Mouse (Mus musculus) splenic B cell, adult 2 months (primary cell): ENCODE results near the gene Cdk19.
"Not testable (repeated sequence)": the region's sequence is repeated elsewhere in the genome, so short reads cannot be mapped to it uniquely, and the experiment has no call there.

ENCODE experiments used
- DNase-seq: peaks from one replicate; pipeline ENCODE4 v3.0.0-alpha.2; 2011; ENCODE audit warnings: low read depth, low spot score
- H3K27me3 ChIP-seq: 2 replicates; pipeline ENCODE4 v1.6.1; 2012; ENCODE audit warnings: mild to moderate bottlenecking, low read length, moderate library complexity, mixed read lengths; ENCODE audit not compliant: control insufficient read depth, poor library complexity, insufficient read depth, severe bottlenecking
- H3K36me3 ChIP-seq: 2 replicates; pipeline ENCODE4 v1.6.1; 2012; ENCODE audit warnings: mild to moderate bottlenecking, low read length, moderate library complexity, mixed read lengths; ENCODE audit not compliant: control insufficient read depth, poor library complexity, insufficient read depth, severe bottlenecking

Cdk19 gene

GRCm38 (mm10) chr10:40491131-40491530 lies 151.8 kb downstream of the Cdk19 start:
- Histone ChIP-seq H3K27me3 (no peaks in the 10 kb centered on the region), H3K36me3 (no peaks in the 10 kb centered on the region)
- DNase-seq: no peak

- Histone ChIP-seq H3K27me3 (no peaks in the 10 kb centered on the region), H3K36me3 (no peaks in the 10 kb centered on the region)
- DNase-seq: no peak
Observed at GRCm38 (mm10) chr10:40491748-40492147, 152.4 kb downstream of the Cdk19 start.

- H3K27me3 ChIP-seq: no peaks in the 10 kb centered on the region
- H3K36me3 ChIP-seq: no peaks in the 10 kb centered on the region
- DNase-seq: no peak
Observed at GRCm38 (mm10) chr10:40494181-40495162, 155.1 kb downstream of the Cdk19 start.

DNA sequence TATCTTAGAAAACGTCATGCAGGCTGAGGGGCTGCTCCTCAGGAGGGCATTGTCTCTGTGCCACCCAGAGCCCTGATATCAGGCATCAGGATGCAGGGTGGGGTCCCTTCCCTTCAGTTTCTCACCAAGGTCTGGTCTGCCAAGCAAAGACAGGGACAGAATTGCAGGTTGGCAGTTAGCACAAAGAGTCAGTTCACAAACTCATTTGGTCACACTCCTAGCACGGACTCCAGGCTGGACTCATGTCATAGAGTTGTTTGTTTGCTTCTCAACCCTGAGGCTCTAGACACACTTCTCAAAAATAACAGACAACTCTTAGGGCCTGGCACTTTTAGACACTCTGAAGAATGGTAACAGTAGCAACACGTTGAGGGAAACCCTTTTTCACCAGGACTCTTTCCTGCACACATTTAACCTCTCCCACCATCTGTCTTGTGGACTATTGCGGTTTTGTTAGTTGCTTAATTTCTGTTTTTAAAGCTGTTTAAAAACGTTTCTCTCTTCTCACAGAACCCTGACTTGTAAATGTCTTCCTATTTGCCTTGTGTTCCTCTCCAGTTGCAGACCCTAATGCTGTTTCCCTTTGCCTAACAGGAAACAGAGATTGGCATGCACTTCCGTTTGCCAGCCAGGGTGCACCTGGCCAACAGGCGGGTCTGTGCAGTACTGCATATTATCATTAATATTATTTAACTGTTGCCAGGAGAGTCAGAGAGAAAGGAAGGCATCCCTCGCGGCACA lies 158.1 kb downstream of the Cdk19 start:
- no peak for DNase-seq
- no peaks in the 10 kb centered on the region for H3K36me3 ChIP-seq
- H3K27me3 ChIP-seq: no peaks in the 10 kb centered on the region

DNA sequence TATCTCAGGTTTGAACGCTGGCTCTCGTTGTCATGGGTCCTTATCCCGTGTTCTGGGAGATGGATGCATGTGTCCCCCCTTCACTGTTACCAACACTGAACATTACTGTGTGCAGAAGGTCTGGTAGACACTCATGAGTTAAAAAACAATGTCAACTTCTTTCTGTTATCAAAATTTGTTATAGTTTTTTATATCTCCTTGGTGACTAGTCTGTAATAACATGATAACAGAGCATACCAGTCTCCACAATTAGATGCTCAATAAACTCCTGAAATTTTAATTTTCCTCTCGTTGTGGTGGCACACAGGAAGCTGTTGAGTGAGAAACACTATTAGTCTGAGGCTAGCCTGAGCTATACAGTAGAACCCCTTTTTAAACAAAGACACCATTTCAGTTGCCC lies 159.1 kb downstream of the Cdk19 start:
- H3K36me3 ChIP-seq: no peaks in the 10 kb centered on the region

GRCm38 (mm10) chr10:40499314-40500252 lies 160.2 kb downstream of the Cdk19 start:
- peak; percentile 18 for DNase-seq
- no peaks in the 10 kb centered on the region for H3K27me3 ChIP-seq
- H3K36me3 ChIP-seq: no peaks in the 10 kb centered on the region

More for the DNA sequence above, 159.1 kb downstream of the Cdk19 start:
- DNase-seq: no peak
- H3K27me3 ChIP-seq: no peaks in the 10 kb centered on the region

DNA sequence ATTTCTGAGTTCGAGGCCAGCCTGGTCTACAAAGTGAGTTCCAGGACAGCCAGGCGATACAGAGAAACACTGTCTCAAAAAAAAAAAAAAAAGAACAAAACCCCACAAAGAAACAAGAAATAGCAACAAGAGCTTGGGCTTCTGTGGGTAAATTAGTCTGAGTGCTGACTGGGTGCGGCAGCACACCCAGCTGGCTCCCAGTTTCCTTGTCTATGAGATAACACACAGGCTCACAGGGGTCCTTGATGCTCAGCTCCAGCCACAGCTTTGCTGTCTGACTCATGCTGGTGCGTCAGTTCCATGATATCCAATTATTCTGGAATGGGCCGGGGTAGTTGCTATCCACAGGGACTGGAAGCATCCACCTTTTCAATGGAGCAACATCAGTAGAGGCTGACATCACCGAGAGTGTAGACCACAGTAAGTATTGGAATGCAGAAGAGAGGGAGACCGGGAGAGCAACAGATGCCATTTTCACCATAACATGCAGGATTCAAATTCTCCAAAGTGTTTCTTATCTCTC lies 161.4 kb downstream of the Cdk19 start:
- Histone ChIP-seq H3K27me3 (no peaks in the 10 kb centered on the region), H3K36me3 (no peaks in the 10 kb centered on the region)
- DNase-seq: no peak

DNA sequence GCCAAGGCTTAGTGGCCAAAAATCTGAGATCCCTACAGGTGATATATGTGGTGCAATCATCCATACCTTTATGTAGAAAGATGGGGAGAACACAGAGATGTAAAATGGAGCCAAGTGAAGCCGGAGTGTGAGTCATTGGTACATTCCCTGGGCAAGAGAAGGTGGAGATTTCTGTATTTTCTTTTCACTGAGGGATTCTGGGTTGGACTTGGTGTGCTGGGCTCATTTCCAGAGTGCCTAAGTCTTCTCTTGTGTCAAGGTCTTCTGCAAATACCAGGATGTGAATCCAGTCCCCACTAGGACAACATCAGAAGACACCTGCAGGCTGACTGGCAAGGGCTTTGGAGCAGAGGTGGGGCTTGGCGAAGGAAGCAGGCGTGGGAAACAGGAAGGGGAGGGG lies 163.4 kb downstream of the Cdk19 start:
- no peaks in the 10 kb centered on the region for H3K36me3 ChIP-seq
- DNase-seq: no peak
- H3K27me3 ChIP-seq: no peaks in the 10 kb centered on the region

DNA sequence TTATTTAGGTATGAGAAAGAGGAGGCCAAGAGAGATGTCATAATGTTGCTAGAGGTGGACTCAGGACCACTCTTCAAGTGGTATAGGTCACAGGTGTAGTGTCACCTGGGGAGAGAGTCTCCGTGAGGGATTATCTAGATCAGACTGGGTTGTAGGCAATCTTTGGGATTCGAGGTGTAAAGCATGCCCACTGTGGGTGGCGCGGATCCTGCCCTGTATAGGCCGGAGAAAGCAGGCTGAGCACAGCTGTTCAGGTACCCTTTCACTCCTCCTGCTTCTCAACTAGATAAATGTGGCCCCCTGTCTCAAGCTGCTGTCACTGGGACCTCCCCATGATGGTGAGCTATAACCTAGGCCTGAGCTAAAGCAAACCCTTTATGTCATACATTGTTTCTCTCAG lies 171.0 kb downstream of the Cdk19 start:
- Histone ChIP-seq H3K27me3 (no peaks in the 10 kb centered on the region), H3K36me3 (no peaks in the 10 kb centered on the region)
- no peak for DNase-seq

DNA sequence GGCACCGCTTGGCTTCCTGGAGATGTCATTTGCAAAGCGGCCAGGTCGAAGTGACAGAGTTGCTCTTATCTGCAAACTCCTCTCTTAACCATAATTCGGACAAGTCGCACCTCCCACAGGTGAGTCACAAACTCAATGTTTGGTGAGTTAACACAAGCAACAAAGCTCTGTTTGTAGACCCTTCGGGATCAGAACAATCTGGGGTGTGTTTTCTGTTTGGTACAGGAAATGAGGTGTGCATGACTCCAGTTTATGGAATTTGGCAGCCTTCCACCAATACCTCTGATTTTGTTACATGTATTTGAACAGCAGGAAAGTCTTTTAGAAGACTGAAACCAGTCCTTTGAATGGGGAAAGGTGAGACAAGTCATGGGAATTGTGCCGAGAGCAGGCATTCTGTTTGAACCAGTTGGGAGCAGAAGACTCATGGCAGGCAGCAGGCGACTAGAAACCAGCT lies 171.9 kb downstream of the Cdk19 start:
- Histone ChIP-seq H3K36me3 (no peaks in the 10 kb centered on the region), H3K27me3 (no peaks in the 10 kb centered on the region)
- no peak for DNase-seq

- H3K36me3 ChIP-seq: no peaks in the 10 kb centered on the region
- H3K27me3 ChIP-seq: no peaks in the 10 kb centered on the region
- DNase-seq: no peak
Observed at GRCm38 (mm10) chr10:40512185-40512584, 172.8 kb downstream of the Cdk19 start.

- not testable (repeated sequence) for DNase-seq, H3K36me3 ChIP-seq, H3K27me3 ChIP-seq
Observed at GRCm38 (mm10) chr10:40512996-40513395, 173.6 kb downstream of the Cdk19 start.

- no peaks in the 10 kb centered on the region for H3K36me3 ChIP-seq
- peak; percentile 66 for DNase-seq
Observed at GRCm38 (mm10) chr10:40515225-40515681, 175.9 kb downstream of the Cdk19 start.

DNA sequence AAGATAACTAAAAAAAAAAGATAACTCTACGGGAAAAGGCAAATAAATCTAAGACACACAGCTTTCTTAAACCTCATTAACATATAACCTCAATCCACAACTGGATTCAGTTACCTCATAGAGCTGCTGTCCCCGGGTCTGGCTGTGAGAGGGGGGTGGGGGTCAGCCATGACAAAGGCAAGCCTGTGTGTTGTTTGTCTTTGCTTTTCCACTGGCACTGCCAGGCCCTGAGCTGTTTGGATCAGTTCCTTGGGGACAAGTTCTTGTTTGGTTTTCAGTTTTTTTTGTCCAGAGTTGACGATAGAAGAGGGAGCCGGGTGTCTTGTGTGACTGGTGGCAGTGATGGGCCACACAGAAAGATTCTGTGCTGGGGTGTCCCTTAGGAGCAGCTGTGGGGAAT lies 177.1 kb downstream of the Cdk19 start:
- Histone ChIP-seq H3K36me3 (no peaks in the 10 kb centered on the region), H3K27me3 (no peaks in the 10 kb centered on the region)
- no peak for DNase-seq

More at GRCm38 (mm10) chr10:40515225-40515681, 175.9 kb downstream of the Cdk19 start:
- H3K27me3 ChIP-seq: no peaks in the 10 kb centered on the region
